ENCODE assay signal across 22 mouse cellular contexts in genomic region chr16:20072770-20073169, GRCm38 (mm10). TPM values are rescaled to one million over a fixed set of nuclear protein-coding genes. Genes with fewer than 3 reads are reported as not detected.
DNase-seq lines count a peak whose midpoint lies in the region; ATAC-seq and TF ChIP-seq lines count a peak whose summit lies in the region.
"Had no signal": no experiment of that assay in that cellular context is flagged by ENCODE, and none has a peak within 500 bp of the region (broad histone marks: within the 10 kb centered on the region; RNA-seq: fewer than 3 reads in every experiment).

No protein-coding gene starts in this region.

- WGBS in lung, embryonic 14.5 days, result 30% methylated on average over 1 of the region's 1 CpGs
- 27% methylated on average over 1 of the region's 1 CpGs for WGBS in embryonic facial prominence, embryonic 13.5 days
- WGBS in stomach, embryonic 16.5 days, result 41% methylated on average over 1 of the region's 1 CpGs

- DNase-seq in lung, embryonic 14.5 days, result peak; percentile 64
- DNase-seq in lung, postnatal 14 days, result no peak
- peak; percentile 30 for DNase-seq in ZHBTc4 (ENCODE audit: low read depth, low spot score)
- DNase-seq in gastrocnemius, adult 18-20 months (ENCODE audit: low spot score), result no peak
- DNase-seq: adrenal gland, postnatal 36 days; cerebellum, adult 11-12 months; cerebellum, postnatal 14 days; forebrain, postnatal 0 days; gastrocnemius, adult 2 months; heart, postnatal 10 days; kidney, adult 8-10 months; left cerebral cortex, postnatal 4 days; lung, postnatal 36 days; right cerebral cortex, postnatal 25 days; thymus, postnatal 25 days had no signal

- H3K9me3 ChIP-seq in lung, embryonic 14.5 days (ENCODE audit: low read depth, low read length), result no peaks in the 10 kb centered on the region
- no peaks in the 10 kb centered on the region for H3K9me3 ChIP-seq in embryonic facial prominence, embryonic 13.5 days
- H3K9me3 ChIP-seq in stomach, embryonic 16.5 days (replicated peaks; ENCODE audit: control insufficient read depth, low read length), result no peaks in the 10 kb centered on the region
- H3K9me3 ChIP-seq: hindbrain, embryonic 12.5 days; liver, embryonic 12.5 days had no signal

- H3K27ac ChIP-seq in lung, embryonic 14.5 days (ENCODE audit: low read depth), result no peak overlapping the region
- H3K27ac ChIP-seq in embryonic facial prominence, embryonic 13.5 days, result no peak overlapping the region
- H3K27ac ChIP-seq in stomach, embryonic 16.5 days (ENCODE audit: low read length), result no peak overlapping the region
- H3K27ac ChIP-seq: gastrocnemius, adult 2 months; hindbrain, embryonic 12.5 days; liver, embryonic 12.5 days had no signal

- ATAC-seq in lung, embryonic 14.5 days (ENCODE audit: insufficient read depth), result peak; percentile 84
- ATAC-seq in embryonic facial prominence, embryonic 13.5 days (ENCODE audit: insufficient number of reproducible peaks, insufficient read depth, low FRiP score, low TSS enrichment, low read depth), result peak; percentile 56; the same call in 1 of the 2 replicates
- ATAC-seq in stomach, embryonic 16.5 days (ENCODE audit: insufficient read depth, low FRiP score), result peak; percentile 60
- no peak for ATAC-seq in megakaryocyte progenitor cell, adult 5-6 weeks (replicated peaks; ENCODE audit: poor library complexity)
- ATAC-seq: forebrain, postnatal 0 days; liver, embryonic 12.5 days; Patski had no signal

- no peak overlapping the region for H3K4me3 ChIP-seq in lung, embryonic 14.5 days (ENCODE audit: low read depth, low read length)
- H3K4me3 ChIP-seq in embryonic facial prominence, embryonic 13.5 days, result no peak overlapping the region
- no peak overlapping the region for H3K4me3 ChIP-seq in stomach, embryonic 16.5 days (replicated peaks; ENCODE audit: low read length)
- H3K4me3 ChIP-seq: gastrocnemius, adult 2 months; hindbrain, embryonic 12.5 days; liver, embryonic 12.5 days had no signal

- H3K27me3 ChIP-seq in lung, embryonic 14.5 days (ENCODE audit: insufficient read depth, low read length), result no peaks in the 10 kb centered on the region
- H3K27me3 ChIP-seq in embryonic facial prominence, embryonic 13.5 days, result no peaks in the 10 kb centered on the region
- no peaks in the 10 kb centered on the region for H3K27me3 ChIP-seq in stomach, embryonic 16.5 days (ENCODE audit: control insufficient read depth, insufficient read depth, low read length)
- H3K27me3 ChIP-seq: hindbrain, embryonic 12.5 days; liver, embryonic 12.5 days; Patski had no signal

- H3K36me3 ChIP-seq in lung, embryonic 14.5 days (ENCODE audit: insufficient read depth), result no peaks in the 10 kb centered on the region
- no peaks in the 10 kb centered on the region for H3K36me3 ChIP-seq in embryonic facial prominence, embryonic 13.5 days
- no peaks in the 10 kb centered on the region for H3K36me3 ChIP-seq in stomach, embryonic 16.5 days (ENCODE audit: control insufficient read depth, insufficient read depth, low read length)
- H3K36me3 ChIP-seq: hindbrain, embryonic 12.5 days; liver, embryonic 12.5 days had no signal

- H3K4me1 ChIP-seq in lung, embryonic 14.5 days (ENCODE audit: insufficient read depth), result no peaks in the 10 kb centered on the region
- H3K4me1 ChIP-seq in embryonic facial prominence, embryonic 13.5 days, result no peaks in the 10 kb centered on the region
- no peaks in the 10 kb centered on the region for H3K4me1 ChIP-seq in stomach, embryonic 16.5 days (ENCODE audit: control insufficient read depth, insufficient read depth, low read length)
- H3K4me1 ChIP-seq: hindbrain, embryonic 12.5 days; liver, embryonic 12.5 days had no signal

- no peak overlapping the region for H3K4me2 ChIP-seq in lung, embryonic 14.5 days
- no peak overlapping the region for H3K4me2 ChIP-seq in embryonic facial prominence, embryonic 13.5 days
- no peak overlapping the region for H3K4me2 ChIP-seq in stomach, embryonic 16.5 days (ENCODE audit: low read depth, low read length)
- H3K4me2 ChIP-seq: heart, embryonic 11.5 days; hindbrain, embryonic 12.5 days; liver, embryonic 12.5 days had no signal

- TF ChIP-seq CTCF in lung, embryonic 14.5 days (IDR thresholded peaks at IDR 0.05; ENCODE audit: low read depth), result no peak

- H3K9ac ChIP-seq in lung, embryonic 14.5 days, result no peak overlapping the region
- H3K9ac ChIP-seq in embryonic facial prominence, embryonic 13.5 days, result no peak overlapping the region
- H3K9ac ChIP-seq in stomach, embryonic 16.5 days (ENCODE audit: low read length), result no peak overlapping the region
- H3K9ac ChIP-seq: forebrain, postnatal 0 days; hindbrain, embryonic 12.5 days; liver, embryonic 12.5 days had no signal

RNA-seq across cellular contexts. Expression of gene Klhl24, which starts 24.6 kb away (rescaled TPM):
- 21.4 and 26.1 TPM in 2 replicates for polyA plus RNA-seq in lung, embryonic 14.5 days (2014; fragmentation: Nextera tagmentation; extraction: Ambion mirVana)
- 26.9 and 32.7 TPM in 2 replicates for polyA plus RNA-seq in embryonic facial prominence, embryonic 13.5 days (2015; fragmentation: Nextera tagmentation; extraction: Ambion mirVana)
- polyA plus RNA-seq in stomach, embryonic 16.5 days (2015; fragmentation: Nextera tagmentation; extraction: Ambion mirVana), result 19.1 and 20.3 TPM in 2 replicates
- total RNA-seq in megakaryocyte progenitor cell, adult 5-6 weeks (2015), result 41.3 and 47.8 TPM in 2 replicates
- 53.6 and 69.8 TPM in 2 replicates for total RNA-seq in megakaryocyte progenitor cell, adult 5-6 weeks (2017)
- 100 to 1,000 TPM; 164 to 165 TPM for total RNA-seq in gastrocnemius, adult 18-20 months (2021)

Comparison
In these comparisons a context has a peak if more than half of its experiments do, and no peak if none do; other contexts are left out.
1. DNase-seq: peak in lung, embryonic 14.5 days (single experiment) and ZHBTc4 (single experiment); none in lung, postnatal 14 days (single experiment) and gastrocnemius, adult 18-20 months (single experiment).